Mouse (Mus musculus): ENCODE measurements around the gene Cmah. TPM values are rescaled to one million over a fixed set of nuclear protein-coding genes. Genes with fewer than 3 reads are reported as not detected.

Cmah gene
- polyA plus RNA-seq, 1 experiment from 2014 or later = 0.54 TPM

- ATAC-seq (ENCODE audit: insufficient read depth, low FRiP score, low read depth) = no peak
- H3K4me3 ChIP-seq (replicated peaks) = no peak overlapping the region
- H3K27me3 ChIP-seq (replicated peaks) = no peaks in the 10 kb centered on the region
- no peaks in the 10 kb centered on the region for H3K9me3 ChIP-seq
- H3K9ac ChIP-seq = no peak overlapping the region
- no peak overlapping the region for H3K27ac ChIP-seq
- H3K36me3 ChIP-seq = no peaks in the 10 kb centered on the region
- H3K4me1 ChIP-seq = no peaks in the 10 kb centered on the region
- H3K4me2 ChIP-seq = no peak overlapping the region
- WGBS = 72% methylated on average over 6 of the region's 6 CpGs
These were observed 5.9 kb upstream of the Cmah start for GRCm38 (mm10) chr13:24321313-24321712.

DNA sequence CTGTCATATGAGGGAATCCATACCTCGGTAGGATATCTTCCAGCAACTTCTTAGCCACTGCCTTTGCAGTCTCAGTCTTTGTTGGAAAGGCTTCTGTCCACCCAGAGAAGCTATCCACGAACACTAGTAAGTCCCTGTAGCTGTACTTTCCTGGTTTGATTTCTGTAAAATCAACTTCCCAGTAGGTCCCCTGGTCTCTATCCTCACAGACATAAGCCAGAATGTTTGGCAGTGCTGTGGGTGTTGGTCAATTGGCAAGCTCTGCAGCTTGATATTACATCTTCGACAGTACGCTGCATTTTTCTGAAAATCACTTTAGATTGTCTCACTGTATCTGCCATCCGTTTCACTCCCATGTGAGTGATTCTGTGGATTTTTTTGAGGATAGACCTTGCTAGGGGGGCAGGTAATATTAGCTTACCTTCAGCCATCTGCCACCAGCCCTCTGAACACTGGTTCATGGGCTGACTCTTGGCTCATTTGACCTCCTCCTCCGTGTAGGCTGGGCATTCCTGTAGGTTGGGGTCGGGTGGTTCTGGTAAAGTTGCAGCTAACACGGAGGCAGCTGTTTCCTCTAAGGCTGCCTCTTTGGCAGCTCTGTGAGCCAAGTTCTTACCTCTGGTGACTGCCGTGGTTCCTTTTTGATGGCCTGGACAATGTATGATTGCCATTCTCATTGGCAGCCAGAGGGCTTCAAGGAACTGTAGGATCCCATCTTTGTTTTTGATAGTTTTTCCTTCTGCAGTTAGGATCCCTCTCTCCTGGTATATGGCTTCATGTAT is 1.0 kb downstream of the Cmah start:
- Histone ChIP-seq H3K36me3 (no peaks in the 10 kb centered on the region), H3K9me3 (no peaks in the 10 kb centered on the region), H3K27ac (no peak overlapping the region), H3K27me3 (replicated peaks) (no peaks in the 10 kb centered on the region), H3K4me2 (no peak overlapping the region), H3K9ac (no peak overlapping the region), H3K4me1 (no peaks in the 10 kb centered on the region), H3K4me3 (replicated peaks) (no peak overlapping the region)
- ATAC-seq (ENCODE audit: insufficient read depth, low FRiP score, low read depth) = no peak
- WGBS = 66% methylated on average over 9 of the region's 9 CpGs

DNA sequence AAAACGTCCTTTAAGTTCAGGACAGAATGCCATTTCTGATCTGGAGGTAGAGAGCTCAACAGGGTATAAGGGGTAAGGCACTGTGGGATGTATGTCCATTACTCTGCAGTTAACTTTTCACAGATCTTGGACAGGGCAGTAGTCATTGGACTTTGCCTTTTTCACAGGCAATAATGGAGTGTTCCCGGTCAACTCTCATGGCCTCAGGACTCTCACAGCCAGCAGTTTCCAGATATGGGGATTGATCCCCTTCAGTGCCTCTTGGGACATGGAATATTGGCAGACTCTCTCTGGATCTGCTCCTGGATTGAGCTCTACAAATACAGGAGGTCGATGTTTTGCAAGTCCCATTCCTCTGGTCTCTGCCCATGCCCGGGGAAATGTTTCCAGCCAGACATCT is 2.9 kb downstream of the Cmah start:
- ATAC-seq (ENCODE audit: insufficient read depth, low FRiP score, low read depth) = no peak
- H3K4me2 ChIP-seq = no peak overlapping the region
- H3K9ac ChIP-seq = no peak overlapping the region

DNA sequence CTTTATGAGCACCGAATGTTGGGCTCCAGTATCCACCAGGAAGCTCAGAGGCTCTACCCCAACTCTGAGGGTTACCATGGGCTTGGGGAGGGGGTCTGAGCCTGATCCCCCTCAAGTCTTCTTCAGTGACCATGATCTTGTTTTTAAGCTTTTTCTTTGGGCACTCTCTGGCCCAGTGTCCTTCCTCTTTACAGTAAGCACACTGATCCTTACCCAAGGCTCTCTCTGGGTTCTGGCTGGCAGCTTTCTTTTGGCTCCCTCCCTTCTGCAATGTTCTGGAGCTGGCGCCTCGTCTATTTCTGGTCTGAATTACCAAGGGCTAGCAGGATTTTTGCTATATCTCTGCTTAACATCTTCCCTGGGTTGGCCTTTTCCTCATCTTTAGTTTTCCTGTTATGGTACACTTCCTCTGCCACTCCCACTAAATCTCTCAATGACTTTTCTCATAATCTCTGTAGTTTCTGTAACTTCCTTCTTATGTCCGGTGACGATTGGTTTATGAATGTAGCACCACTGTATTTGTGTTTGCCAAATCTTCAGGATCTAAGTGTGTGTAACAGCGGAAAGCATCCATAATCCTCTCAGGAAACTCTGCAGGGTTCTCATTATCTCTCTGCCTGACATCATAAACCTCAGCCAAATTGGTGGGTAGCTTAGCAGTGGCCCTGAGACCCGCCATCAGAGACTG is 3.8 kb downstream of the Cmah start:
- Histone ChIP-seq H3K4me1 (no peaks in the 10 kb centered on the region), H3K4me3 (replicated peaks) (no peak overlapping the region), H3K9ac (no peak overlapping the region), H3K4me2 (no peak overlapping the region), H3K9me3 (no peaks in the 10 kb centered on the region), H3K36me3 (no peaks in the 10 kb centered on the region), H3K27ac (no peak overlapping the region), H3K27me3 (replicated peaks) (no peaks in the 10 kb centered on the region)
- WGBS = 79% methylated on average over 7 of the region's 7 CpGs
- no peak for ATAC-seq (ENCODE audit: insufficient read depth, low FRiP score, low read depth)

More for the DNA sequence above, 2.9 kb downstream of the Cmah start:
- no peaks in the 10 kb centered on the region for H3K4me1 ChIP-seq
- no peaks in the 10 kb centered on the region for H3K27me3 ChIP-seq (replicated peaks)
- H3K9me3 ChIP-seq = no peaks in the 10 kb centered on the region
- H3K27ac ChIP-seq = no peak overlapping the region
- H3K4me3 ChIP-seq (replicated peaks) = no peak overlapping the region
- WGBS = 76% methylated on average over 4 of the region's 4 CpGs
- H3K36me3 ChIP-seq = no peaks in the 10 kb centered on the region

DNA sequence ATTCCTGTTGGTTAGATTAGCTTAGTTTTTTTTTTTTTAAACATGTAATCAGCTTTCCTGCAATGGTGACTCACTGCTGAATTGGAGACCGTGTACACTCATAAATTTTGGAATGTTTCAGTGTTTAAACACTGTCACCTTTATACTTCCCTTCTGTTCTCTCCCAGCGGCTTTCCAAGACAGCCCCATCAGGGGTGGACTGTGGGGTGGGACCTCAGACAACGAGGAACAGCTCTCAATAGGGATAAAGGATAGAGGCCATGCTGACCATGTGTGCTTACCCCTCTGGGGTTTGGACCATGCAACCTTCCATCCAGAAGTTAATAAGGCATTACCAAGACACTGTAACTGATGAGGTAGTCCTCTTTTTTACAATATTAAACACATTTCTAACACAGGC is 5.3 kb downstream of the Cmah start:
- Histone ChIP-seq H3K9ac (no peak overlapping the region), H3K4me3 (replicated peaks) (no peak overlapping the region), H3K9me3 (no peaks in the 10 kb centered on the region), H3K4me1 (no peaks in the 10 kb centered on the region), H3K27me3 (replicated peaks) (no peaks in the 10 kb centered on the region), H3K4me2 (no peak overlapping the region), H3K27ac (no peak overlapping the region), H3K36me3 (no peaks in the 10 kb centered on the region)
- 14% methylated on average over 3 of the region's 3 CpGs for WGBS
- ATAC-seq (ENCODE audit: insufficient read depth, low FRiP score, low read depth) = peak; percentile 43

DNA sequence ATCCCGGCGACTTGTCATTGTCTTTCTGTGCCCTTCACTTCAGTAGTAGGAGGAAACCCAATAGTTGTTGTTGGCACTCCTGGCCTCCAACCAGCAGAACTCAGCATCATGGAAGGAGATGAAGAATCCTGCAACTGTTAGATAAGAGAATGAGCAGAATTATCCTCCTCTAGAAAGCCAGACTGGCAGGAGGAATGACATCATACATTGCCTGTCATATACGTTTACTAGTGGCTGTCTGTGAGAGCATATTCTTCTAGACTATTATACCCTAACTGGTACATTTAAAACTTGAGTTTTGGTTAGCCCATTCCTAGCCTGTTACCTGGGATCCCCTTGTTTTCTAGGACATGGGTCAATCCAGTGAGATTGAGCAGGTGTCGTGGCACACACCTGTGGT is 9.6 kb downstream of the Cmah start:
- H3K4me2 ChIP-seq = no peak overlapping the region
- H3K27ac ChIP-seq = no peak overlapping the region
- no peak for ATAC-seq (ENCODE audit: insufficient read depth, low FRiP score, low read depth)
- H3K9ac ChIP-seq = no peak overlapping the region
- no peak overlapping the region for H3K4me3 ChIP-seq (replicated peaks)
- H3K27me3 ChIP-seq (replicated peaks) = no peaks in the 10 kb centered on the region
- no peaks in the 10 kb centered on the region for H3K36me3 ChIP-seq
- 83% methylated on average over 4 of the region's 4 CpGs for WGBS
- H3K9me3 ChIP-seq = no peaks in the 10 kb centered on the region
- H3K4me1 ChIP-seq = peaks cover 7% of the 10 kb centered on the region; the same call in 1 of the 2 replicates

DNA sequence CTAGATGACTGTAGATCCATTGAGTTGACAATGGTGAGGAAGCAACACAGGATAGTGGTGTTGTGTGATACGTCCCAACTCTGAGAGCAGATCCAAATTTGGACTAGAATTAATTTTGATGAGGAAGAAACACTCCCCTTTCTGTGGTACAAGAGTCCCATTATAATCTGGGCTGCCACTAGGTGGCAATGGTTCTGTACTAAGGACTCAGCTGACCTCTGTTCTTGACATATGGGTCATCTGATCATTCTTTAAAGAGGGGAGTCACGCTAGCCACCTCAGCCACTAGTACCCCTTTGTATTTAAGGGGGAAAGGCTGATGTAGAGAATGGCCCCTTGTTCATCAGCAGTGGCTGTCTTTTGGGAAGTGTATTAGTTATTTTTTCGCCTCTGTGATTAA is 10.7 kb downstream of the Cmah start:
- Histone ChIP-seq H3K9ac (no peak overlapping the region), H3K27ac (no peak overlapping the region), H3K9me3 (no peaks in the 10 kb centered on the region), H3K4me2 (no peak overlapping the region), H3K36me3 (no peaks in the 10 kb centered on the region), H3K4me3 (replicated peaks) (no peak overlapping the region), H3K27me3 (replicated peaks) (no peaks in the 10 kb centered on the region), H3K4me1 (peaks cover 7% of the 10 kb centered on the region; the same call in 1 of the 2 replicates)
- no peak for ATAC-seq (ENCODE audit: insufficient read depth, low FRiP score, low read depth)
- 49% methylated on average over 3 of the region's 3 CpGs for WGBS

- Histone ChIP-seq H3K9me3 (no peaks in the 10 kb centered on the region), H3K27ac (no peak overlapping the region), H3K4me3 (replicated peaks) (no peak overlapping the region), H3K4me2 (no peak overlapping the region), H3K9ac (no peak overlapping the region), H3K27me3 (replicated peaks) (no peaks in the 10 kb centered on the region), H3K36me3 (no peaks in the 10 kb centered on the region), H3K4me1 (peaks cover 7% of the 10 kb centered on the region; the same call in 1 of the 2 replicates)
- no peak for ATAC-seq (ENCODE audit: insufficient read depth, low FRiP score, low read depth)
- 36% methylated on average over 4 of the region's 4 CpGs for WGBS
These were observed 11.2 kb downstream of the Cmah start for GRCm38 (mm10) chr13:24338343-24338861.

DNA sequence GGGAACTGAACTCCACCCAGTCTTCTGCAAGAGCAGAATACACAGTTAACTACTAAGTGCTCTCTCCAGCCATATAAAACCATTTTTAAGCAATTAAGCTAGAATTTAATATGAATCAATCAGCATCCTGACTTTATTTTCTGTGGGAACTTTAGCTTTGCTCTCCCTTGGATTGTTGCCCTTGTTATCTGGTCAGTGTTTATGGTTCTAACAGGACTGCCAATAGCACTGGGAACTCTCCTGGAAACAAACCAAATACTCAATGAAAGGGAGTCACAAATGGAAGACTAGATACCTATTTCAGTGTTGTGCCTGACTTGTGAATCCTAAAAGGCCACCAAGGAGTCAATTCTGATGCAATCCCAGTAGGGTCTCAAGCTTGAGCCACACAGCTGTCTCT is 12.7 kb downstream of the Cmah start:
- Histone ChIP-seq H3K4me1 (peaks cover 7% of the 10 kb centered on the region; the same call in 1 of the 2 replicates), H3K4me2 (no peak overlapping the region), H3K27me3 (replicated peaks) (no peaks in the 10 kb centered on the region), H3K36me3 (no peaks in the 10 kb centered on the region), H3K9me3 (no peaks in the 10 kb centered on the region), H3K4me3 (replicated peaks) (no peak overlapping the region), H3K27ac (no peak overlapping the region), H3K9ac (no peak overlapping the region)
- no peak for ATAC-seq (ENCODE audit: insufficient read depth, low FRiP score, low read depth)

DNA sequence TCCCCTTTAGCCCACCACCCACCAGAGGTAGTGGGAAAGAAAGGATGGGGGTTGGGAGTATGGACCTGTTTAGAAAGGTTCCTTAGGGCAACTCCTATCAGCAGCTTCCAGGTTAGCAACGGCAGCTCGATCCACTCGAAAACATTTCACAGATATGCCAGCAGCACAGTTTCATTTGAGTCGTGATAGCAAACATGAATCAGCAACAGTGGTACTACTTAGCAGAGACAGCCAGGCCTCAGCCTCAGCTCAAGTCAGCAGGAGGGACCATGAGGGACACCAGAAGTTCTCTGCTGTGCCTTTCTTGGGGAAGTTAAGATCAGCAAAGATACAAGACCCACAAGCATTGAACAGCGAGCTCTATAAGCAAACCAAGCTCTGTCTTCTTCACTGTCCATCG is 13.3 kb downstream of the Cmah start:
- H3K4me3 ChIP-seq (replicated peaks) = no peak overlapping the region
- H3K36me3 ChIP-seq = no peaks in the 10 kb centered on the region
- H3K9me3 ChIP-seq = no peaks in the 10 kb centered on the region
- no peak overlapping the region for H3K4me2 ChIP-seq
- ATAC-seq (ENCODE audit: insufficient read depth, low FRiP score, low read depth) = no peak
- no peak overlapping the region for H3K27ac ChIP-seq
- no peak overlapping the region for H3K9ac ChIP-seq
- H3K4me1 ChIP-seq = peaks cover 7% of the 10 kb centered on the region; the same call in 1 of the 2 replicates
- 89% methylated on average over 6 of the region's 6 CpGs for WGBS
- H3K27me3 ChIP-seq (replicated peaks) = no peaks in the 10 kb centered on the region

GRCm38 (mm10) chr13:24342091-24342490 is 14.9 kb downstream of the Cmah start:
- 80% methylated on average over 4 of the region's 4 CpGs for WGBS
- no peak overlapping the region for H3K27ac ChIP-seq
- H3K9ac ChIP-seq = no peak overlapping the region
- no peaks in the 10 kb centered on the region for H3K9me3 ChIP-seq
- ATAC-seq (ENCODE audit: insufficient read depth, low FRiP score, low read depth) = no peak
- H3K4me1 ChIP-seq = peaks cover 7% of the 10 kb centered on the region; the same call in 1 of the 2 replicates
- no peaks in the 10 kb centered on the region for H3K27me3 ChIP-seq (replicated peaks)
- H3K4me2 ChIP-seq = no peak overlapping the region
- H3K36me3 ChIP-seq = no peaks in the 10 kb centered on the region
- no peak overlapping the region for H3K4me3 ChIP-seq (replicated peaks)

GRCm38 (mm10) chr13:24353004-24353403 is 25.8 kb downstream of the Cmah start:
- no peak for ATAC-seq (ENCODE audit: insufficient read depth, low FRiP score, low read depth)
- Histone ChIP-seq H3K9me3 (no peaks in the 10 kb centered on the region), H3K27me3 (replicated peaks) (no peaks in the 10 kb centered on the region), H3K4me3 (replicated peaks) (no peak overlapping the region), H3K9ac (no peak overlapping the region), H3K4me1 (no peaks in the 10 kb centered on the region), H3K27ac (no peak overlapping the region), H3K4me2 (no peak overlapping the region), H3K36me3 (no peaks in the 10 kb centered on the region)
- WGBS = 91% methylated on average over 5 of the region's 5 CpGs
